Mouse (Mus musculus) left cerebral cortex, postnatal 14 days (tissue): ENCODE measurements at regions not wholly inside any gene's neighbourhood (a gene's known extent, or its start where the extent isn't known, plus 50 kb on each side); places are given as distances from the start of the nearest gene placed in this dataset.

Source experiments
- DNase-seq, 2 experiments: peaks; one replicate each; pipeline ENCODE4 v3.0.0; 2021 to 2022; ENCODE audit warnings: low spot score in 2 of 2, mixed read lengths in 1 of 2
- intact Hi-C: fragments of 180-260 bp; cut with DNase I; formaldehyde crosslinking; loops from one replicate; pipeline ENCODE4 v1.15.1; 2025

GRCm38 (mm10) chr3:120123155-120123554 is 338.9 kb upstream of the Ptbp2 start:
- no peak for DNase-seq
- intact Hi-C loops = no loop called here

- DNase-seq = no peak
- intact Hi-C loops = no loop called here
These were observed 299.1 kb upstream of the Ptbp2 start for GRCm38 (mm10) chr3:120083171-120083932.

DNA sequence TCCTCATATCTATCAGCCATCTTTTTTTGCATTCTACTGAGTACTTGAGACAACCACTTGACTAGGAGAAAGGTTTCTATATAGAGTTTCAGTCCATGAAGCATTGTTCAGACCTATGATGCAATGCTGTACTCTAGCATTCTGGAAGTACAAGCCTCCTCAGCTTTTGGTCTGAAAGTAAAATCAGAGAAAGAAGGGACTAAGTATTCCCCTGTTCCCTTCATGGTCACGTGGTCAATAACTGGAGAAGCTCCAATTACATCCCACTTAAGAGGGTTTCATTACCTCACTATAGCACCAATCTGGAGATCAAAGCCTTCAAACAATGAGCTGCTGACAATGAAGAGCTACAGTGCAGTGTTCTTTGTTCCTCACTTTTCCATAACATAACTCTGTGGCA is 289.3 kb upstream of the Ptbp2 start:
- no peak for DNase-seq
- intact Hi-C loops = no loop called here

DNA sequence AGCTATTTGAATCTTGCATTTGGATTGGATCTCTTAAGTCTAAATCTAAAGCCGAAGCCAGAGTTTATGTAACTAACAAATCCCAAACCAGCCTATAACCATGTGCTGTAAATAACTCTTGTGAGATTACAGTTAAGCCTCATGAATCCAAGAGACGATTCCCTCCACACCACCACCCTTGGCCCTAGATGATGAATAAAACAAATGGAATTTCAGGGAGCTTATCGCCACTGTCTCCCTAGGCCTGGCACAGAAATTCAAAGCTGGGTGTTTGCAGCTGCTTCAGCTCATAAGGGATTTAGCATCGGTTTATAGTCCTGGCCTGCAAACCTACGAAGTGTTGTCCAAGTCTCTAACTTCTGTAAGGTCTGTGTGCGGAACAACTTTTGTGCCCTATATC is 281.4 kb upstream of the Ptbp2 start:
- no peak for DNase-seq
- intact Hi-C loops = no loop called here

DNA sequence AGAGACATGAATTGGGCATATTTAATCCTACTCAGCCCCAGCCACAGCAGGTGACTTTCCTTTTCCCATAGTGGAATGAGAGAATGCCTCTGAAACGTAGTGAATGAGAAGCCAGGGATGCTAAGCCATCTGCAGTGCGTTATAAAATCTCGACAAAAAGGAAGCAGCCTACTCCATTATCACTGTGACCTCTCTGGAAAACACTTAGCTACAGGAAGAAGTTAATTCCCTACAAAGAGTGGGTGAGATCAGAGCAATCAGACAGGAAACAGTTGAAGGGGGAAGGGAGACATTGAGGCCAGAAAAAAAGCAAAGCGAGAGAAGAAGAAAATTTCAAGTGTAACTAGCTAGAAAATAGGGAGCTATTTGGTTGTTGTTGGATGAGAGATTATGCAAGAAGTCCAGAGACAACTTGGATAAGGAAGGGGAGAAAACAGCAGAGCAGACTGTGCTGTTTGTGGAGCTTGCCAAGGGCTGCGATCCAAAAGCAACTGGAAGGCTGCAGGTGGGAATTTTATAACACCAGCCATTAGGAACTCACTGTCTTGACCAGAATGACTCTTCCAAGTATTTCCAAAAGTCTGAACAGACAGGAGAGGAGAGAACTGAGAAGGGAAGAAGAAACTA is 280.7 kb upstream of the Ptbp2 start:
- intact Hi-C loops = no loop called here
- DNase-seq = no peak

DNA sequence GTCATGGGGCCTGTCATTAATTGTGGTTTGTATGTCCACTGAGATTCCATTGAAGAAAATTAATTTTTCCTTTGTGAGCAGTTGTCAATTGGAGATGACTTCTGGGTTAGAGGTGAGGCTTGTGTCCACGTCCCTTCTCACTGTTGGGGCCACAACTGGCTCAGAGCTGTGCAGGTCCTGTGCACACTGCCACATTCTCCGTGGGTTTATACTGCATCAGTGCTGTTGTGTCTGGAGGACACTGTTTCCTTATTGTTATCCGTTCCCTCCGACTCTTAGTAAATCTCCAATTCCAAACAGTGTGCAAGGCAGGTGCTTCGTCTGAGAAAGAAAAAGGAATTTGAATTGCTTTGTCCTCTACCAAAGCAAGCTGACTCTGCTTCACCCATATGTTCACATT is 278.0 kb upstream of the Ptbp2 start:
- DNase-seq = no peak
- intact Hi-C loops = no loop called here

DNA sequence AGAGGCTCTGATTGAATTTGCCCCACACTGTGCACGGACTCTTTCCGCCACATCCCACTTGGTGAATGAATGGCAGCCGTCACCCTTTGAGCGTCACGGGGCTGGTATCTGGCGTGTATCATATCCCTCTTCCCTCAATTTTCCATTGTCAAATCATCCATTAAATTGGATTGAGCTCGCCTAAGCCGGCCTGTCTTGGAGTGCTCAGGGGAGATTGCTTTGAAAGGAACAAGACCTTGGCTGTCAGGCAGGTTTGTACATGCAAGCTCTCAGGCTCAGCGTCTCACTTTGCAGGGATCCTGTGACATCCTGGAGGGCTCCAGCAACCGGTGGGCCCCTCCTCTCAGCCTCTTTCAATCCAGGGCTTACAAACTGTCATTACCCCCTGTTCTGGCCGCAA is 275.7 kb upstream of the Ptbp2 start:
- intact Hi-C loops = no loop called here

DNA sequence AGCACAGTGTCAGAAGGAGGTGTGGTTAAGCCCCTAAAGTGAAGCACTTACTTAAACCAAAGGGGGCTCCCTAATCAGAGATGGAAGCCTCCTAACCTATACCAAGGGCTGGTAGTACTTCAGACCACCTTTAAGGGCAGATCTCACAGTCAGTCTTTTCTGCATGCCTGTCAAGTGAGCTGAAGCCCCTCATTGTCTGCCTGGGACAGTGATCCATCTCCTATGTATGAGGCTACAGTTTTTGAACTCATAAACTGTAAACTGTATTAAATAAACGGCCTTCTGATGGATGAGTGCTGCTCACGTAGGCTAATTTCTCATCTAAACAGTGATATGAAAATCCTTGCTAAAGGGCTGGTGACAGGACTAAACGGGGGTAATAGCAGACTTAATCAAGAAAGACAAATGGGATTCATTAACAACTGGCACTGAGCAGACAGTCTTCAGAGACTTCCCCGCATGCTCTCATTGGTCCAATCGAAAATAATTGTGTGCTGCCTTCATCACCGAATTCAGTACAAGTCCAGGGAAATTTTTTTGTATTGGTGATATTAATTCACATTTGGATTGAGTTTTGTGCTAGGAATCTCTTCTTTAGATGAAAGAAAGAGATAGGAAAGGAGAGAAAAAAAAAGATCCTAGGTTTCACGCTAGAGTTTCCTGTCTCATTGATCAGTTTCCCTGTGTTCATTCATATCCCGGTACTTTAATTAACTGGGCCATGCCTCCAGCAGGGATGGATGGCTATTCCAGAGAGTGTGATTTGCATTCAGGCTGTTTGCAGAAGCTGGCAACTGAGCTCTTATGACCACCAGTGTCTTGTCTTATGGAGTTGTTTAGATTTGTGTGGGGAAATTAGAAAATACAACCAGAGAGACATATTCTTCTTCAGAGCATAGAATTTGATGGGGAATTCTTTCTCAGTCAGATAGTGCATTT is 271.2 kb upstream of the Ptbp2 start:
- DNase-seq = no peak
- intact Hi-C loops = no loop called here

More for the DNA sequence above, 275.7 kb upstream of the Ptbp2 start:
- DNase-seq = no peak

DNA sequence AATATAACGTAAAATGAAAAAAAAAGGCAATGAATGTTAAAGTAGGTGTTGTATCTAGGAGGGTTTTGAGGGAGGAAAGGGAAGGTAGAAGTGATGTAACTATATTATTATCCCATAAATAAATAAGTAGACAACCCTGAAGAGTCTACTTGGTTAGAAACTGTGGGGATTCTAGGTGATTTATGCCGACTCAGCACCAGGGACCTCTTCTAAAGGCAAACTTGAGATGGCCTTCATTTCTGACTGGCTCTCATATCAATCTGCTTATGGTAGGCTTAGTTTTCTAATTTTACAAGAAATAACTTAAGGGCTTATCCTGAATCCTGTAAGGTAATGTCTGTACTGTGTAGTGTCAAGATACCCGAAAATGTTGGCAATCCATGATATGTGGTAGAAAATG is 263.0 kb upstream of the Ptbp2 start:
- no peak for DNase-seq
- intact Hi-C loops = no loop called here

GRCm38 (mm10) chr3:120037526-120037925 is 253.3 kb upstream of the Ptbp2 start:
- intact Hi-C loops = no loop called here
- DNase-seq = no peak

DNA sequence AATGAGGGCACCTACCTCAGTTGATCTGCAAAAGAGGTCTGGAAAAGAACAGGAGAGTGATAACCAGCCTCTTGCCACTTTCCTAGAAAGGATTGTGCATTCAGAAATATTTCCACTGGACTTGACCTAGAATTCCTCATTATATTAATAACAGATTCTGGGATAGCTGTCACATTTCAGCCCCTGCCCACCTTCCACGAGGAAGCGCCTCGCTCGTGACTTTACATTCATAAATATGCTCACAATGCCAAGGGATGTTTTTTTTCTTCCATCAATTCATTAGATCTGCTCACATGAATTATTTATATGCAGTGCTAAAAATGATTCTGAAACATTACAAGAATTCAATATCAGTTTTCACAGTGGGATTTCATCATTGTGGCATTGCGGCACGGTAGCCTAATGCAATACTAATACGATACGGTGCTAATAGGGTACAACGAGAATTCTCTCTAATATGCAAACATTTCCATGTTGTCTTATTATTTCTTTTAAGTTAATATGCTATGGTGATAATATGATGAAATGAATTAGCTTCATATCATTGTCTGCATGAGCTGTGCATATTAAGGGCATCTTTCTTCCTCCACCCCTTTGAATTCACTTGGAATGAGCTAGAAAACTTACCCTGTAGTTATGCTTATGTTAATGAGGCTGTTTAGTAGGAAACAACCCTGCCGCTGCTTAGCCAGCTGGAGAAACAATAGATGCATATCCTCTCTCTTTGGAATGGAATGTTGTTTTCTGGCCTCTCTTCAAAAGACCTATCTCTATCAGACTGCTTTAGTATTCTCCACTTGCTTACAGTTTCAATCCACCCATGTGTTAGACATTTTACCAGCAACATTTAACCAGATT is 235.8 kb upstream of the Ptbp2 start:
- DNase-seq = no peak
- intact Hi-C loops = no loop called here

GRCm38 (mm10) chr3:120015376-120015775 is 231.1 kb upstream of the Ptbp2 start:
- no peak for DNase-seq
- intact Hi-C loops = no loop called here

DNA sequence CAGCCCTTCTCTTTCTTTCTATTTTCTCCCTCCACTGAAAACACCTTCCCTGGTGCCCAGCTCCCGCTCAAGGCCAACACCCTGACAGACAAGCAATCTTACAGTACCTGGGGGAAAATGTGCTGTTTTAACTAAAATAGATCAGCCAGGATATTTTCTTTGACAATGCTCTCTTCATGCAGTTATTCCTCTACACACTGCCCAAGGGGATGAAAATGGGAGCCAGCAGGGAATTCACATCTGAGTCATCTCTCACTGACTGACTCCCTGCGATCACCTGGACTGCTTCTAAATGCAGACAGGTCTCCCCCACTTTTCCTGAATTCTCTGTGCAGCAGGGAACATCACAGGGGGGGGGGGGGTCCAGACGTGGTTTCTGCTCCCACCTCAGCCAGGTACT is 227.6 kb upstream of the Ptbp2 start:
- intact Hi-C loops = no loop called here

DNA sequence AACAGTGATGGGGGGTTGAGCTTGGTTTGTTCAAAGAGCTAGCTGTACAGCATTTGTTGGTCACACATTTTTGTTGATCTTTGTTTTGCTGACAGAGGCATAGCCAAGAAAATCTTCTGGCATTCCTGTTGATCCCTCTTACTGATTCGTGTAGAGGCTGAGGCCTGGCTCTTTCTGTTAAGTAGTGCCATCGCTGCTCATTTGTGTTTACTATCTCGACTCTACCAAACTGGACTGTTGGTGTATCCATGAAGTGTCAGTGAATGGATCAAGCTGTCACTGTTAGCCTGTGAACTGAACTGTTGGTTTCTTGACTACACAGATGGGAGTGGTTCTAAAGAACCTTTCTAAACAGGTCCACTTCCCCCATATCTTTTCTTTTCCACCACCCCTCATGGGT is 223.8 kb upstream of the Ptbp2 start:
- intact Hi-C loops = no loop called here
- DNase-seq = no peak

More for the DNA sequence above, 227.6 kb upstream of the Ptbp2 start:
- DNase-seq = no peak

DNA sequence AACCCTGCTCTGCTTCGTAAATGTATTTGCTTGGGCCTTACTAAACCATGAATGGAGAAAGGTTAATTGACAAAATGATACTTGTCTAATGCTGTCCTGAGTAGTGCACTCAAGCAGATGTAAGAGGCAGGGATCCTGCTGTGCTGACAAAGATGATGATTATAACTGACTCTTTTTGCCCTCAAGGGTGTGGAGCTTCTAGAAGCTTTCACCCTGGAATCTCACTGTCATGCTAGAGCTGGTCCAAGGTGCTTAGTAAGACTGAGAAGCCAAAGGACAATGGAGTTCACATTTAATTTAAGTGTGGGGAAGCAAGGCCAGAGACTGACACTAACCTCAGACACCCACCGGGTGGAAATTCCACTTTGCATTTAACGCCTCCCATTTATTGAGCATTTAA is 220.3 kb upstream of the Ptbp2 start:
- DNase-seq = no peak
- intact Hi-C loops = no loop called here

GRCm38 (mm10) chr3:120000281-120000680 is 216.0 kb upstream of the Ptbp2 start:
- DNase-seq = no peak
- intact Hi-C loops = no loop called here

GRCm38 (mm10) chr3:119996258-119996988 is 212.2 kb upstream of the Ptbp2 start:
- intact Hi-C loops = no loop called here
- no peak for DNase-seq

DNA sequence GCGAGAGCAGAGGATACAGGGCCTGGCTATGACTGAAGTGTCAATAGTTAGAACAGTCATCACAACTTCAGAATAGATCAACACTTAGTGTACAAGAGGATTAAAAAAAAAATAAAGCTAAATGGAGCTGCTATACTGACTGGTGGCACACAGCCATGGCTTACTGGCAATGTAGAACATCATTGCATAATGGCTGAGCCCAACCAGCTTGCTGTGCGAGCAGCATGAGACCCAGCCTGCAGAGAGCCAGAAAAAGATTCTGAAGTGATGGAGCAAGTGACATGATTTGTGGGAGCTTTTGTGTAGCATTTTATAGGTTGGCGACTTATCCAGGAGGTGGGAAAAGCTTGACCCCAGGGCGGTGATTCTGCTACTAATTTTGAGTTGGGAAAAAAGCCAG is 211.5 kb upstream of the Ptbp2 start:
- intact Hi-C loops = no loop called here
- peak; percentile 51 to 72 for DNase-seq
